Mouse (Mus musculus) heart, adult 8-10 months (tissue): ENCODE results near the gene Ubxn7. TPM values are rescaled to one million over a fixed set of nuclear protein-coding genes. Genes with fewer than 3 reads are reported as not detected.
A peak's percentile ranks its signal among the peaks of the same experiment; 100 is the strongest.

ENCODE experiments used
- DNase-seq: peaks from one replicate; pipeline ENCODE4 v3.0.0; 2022; ENCODE audit warnings: low spot score
- total RNA-seq, 4 experiments: library from RNA; stranded (reverse); gene quantifications; 2 replicates each; pipeline ENCODE4 v1.2.4; 2022

Ubxn7 gene
- total RNA-seq, 4 experiments from 2014 or later, result 23.1 to 27.1 (median 24.5) TPM

DNA sequence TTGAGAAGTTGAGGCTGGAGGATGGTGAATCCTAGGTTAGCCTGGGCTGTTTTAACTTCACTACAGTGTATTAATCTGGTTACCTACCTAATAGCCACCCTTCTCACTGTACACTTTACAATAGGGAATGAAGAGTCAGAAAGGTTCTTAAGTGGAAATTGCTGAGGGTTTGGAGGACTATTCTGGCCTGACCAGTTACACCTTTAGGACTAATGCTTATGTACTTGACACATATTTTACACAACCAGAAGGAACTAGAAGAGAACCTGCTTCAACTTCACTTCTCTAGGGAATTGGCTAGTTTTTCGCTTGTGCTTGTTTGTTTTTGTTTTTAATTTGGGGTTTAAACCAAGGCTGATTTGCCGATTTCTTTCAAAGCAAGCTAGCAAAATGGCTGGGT, 101.1 kb downstream of the Ubxn7 start:
- DNase-seq, result no peak

- peak; percentile 50 for DNase-seq
Observed at GRCm38 (mm10) chr16:32434066-32434465, 102.0 kb downstream of the Ubxn7 start.

DNA sequence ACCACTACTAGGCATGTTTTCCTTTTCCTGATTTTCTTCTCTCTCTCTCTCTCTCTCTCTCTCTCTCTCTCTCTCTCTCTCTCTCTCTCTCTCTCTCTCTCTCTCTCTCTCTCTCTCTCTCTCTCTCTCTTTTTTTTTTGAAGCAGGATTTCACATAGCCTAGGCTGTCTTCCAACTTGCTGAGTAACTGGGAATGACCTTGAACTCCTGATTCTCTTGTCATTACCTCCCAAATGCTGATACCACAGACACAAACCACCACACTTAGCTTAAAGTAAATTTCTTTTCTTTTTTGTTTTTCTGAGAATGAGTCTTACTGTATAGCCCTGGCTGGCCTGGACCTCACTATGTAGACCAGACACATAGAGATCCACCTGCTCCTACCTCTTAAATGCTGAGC, 102.6 kb downstream of the Ubxn7 start:
- DNase-seq, result no peak

DNA sequence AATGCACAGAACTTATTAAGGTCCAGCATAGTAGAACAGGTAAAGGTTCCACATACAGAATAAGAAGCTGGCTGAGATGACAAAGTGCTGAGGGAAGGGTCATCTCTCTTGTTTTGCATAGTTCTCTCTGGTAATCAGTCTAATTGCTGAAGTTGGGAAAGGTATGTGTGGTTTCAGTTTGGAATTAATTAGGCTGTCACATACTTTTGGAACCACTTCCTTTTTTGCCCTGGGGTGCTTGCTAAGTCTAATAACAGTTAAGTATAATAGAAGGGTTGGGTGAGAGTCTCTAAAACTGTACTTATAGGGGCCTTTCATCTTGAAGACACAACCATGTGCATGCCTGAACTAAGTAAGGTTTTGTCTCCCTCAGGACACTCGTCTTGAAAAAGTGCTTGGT, 104.6 kb downstream of the Ubxn7 start:
- DNase-seq, result no peak

DNA sequence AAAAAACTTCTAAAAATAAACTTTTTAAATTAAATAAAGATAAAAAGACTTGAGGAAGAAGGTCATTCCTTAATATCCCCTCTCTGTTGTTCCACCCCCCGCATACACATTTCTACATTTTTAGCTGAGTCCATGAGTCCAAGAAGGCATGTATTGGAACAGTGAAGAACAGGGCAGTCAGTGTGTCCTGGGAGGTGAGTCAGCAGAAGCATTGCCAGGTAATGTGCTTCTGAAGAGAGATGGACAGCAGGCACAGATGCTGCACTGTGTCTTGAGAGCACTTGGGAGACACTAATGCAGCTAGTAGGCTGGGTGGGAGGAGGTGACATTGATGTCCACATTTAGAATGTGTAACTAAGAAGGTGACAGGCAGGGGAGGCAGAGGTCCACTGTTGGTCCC, 105.2 kb downstream of the Ubxn7 start:
- no peak for DNase-seq

- no peak for DNase-seq
Observed at GRCm38 (mm10) chr16:32441432-32441831, 109.4 kb downstream of the Ubxn7 start.

Other genes with a start within 250 kb of the Ubxn7 start
- 10 to 100 TPM; 17.3 to 20.2 (median 20.0) TPM for gene Pigx, start 232.5 kb upstream of the Ubxn7 start, total RNA-seq
- gene Cep19, start 232.5 kb upstream of the Ubxn7 start, total RNA-seq, result 10 to 100 TPM in 3 of 4 experiments, 1 to 10 TPM in 1; 9.1 to 12.9 (median 12.4) TPM
- 1 to 10 TPM; 3.5 to 4.6 (median 3.5) TPM for gene Nrros, start 166.7 kb upstream of the Ubxn7 start, total RNA-seq
- gene Bex6, start 152.4 kb upstream of the Ubxn7 start, total RNA-seq, result not detected
- gene Fbxo45, start 85.1 kb upstream of the Ubxn7 start, total RNA-seq, result 10 to 100 TPM; 11.4 to 14.0 (median 13.2) TPM
- 1 to 10 TPM; 3.8 to 8.3 (median 7.3) TPM for gene Wdr53, start 85.0 kb upstream of the Ubxn7 start, total RNA-seq
- gene Smco1, start 60.8 kb upstream of the Ubxn7 start, total RNA-seq, result 10 to 100 TPM; 21.6 to 33.8 (median 27.9) TPM
- 10 to 100 TPM; 11.3 to 15.3 (median 12.1) TPM for gene Rnf168, start 54.8 kb upstream of the Ubxn7 start, total RNA-seq
- gene Tm4sf19, start 68.2 kb downstream of the Ubxn7 start, total RNA-seq, result not detected
- 10 to 100 TPM in 1 of 4 experiments, 1 to 10 TPM in 3; 6.2 to 10.5 (median 8.3) TPM for gene Tctex1d2, start 87.4 kb downstream of the Ubxn7 start, total RNA-seq
- 100 to 1,000 TPM; 118 to 125 (median 123) TPM for gene Pcyt1a, start 98.7 kb downstream of the Ubxn7 start, total RNA-seq
- gene Slc51a, start 155.6 kb downstream of the Ubxn7 start, total RNA-seq, result under 1 TPM; 0.19 to 0.40 (median 0.25) TPM
- not detected for gene Zdhhc19, start 164.0 kb downstream of the Ubxn7 start, total RNA-seq